Mouse (Mus musculus) hindbrain, embryonic 13.5 days (tissue): Measurements from ENCODE around the gene Gpr160. TPM values are rescaled to one million over a fixed set of nuclear protein-coding genes. Genes with fewer than 3 reads are reported as not detected.
"Not testable (repeated sequence)": the region's sequence is repeated elsewhere in the genome, so short reads cannot be mapped to it uniquely, and the experiment has no call there.

Source experiments
- ATAC-seq: fragments of 200-750 bp; cut with Nextera tagmentation; 2 replicates; pipeline ENCODE4 v1.8.0; 2017; ENCODE audit warnings: moderate TSS enrichment; ENCODE audit not compliant: low FRiP score
- H3K27ac ChIP-seq: fragments of 300-500 bp; sonication (generic); 2 replicates; pipeline ENCODE4 v1.5.1; 2015; ENCODE audit warnings: inconsistent platforms, mild to moderate bottlenecking, moderate library complexity
- H3K27me3 ChIP-seq: fragments of 300-500 bp; sonication (generic); 2 replicates; pipeline ENCODE4 v1.6.1; 2015; ENCODE audit warnings: mild to moderate bottlenecking, inconsistent platforms
- H3K36me3 ChIP-seq: fragments of 300-500 bp; sonication (generic); 2 replicates; pipeline ENCODE4 v1.6.1; 2015; ENCODE audit warnings: mild to moderate bottlenecking, inconsistent platforms
- H3K4me1 ChIP-seq: fragments of 300-500 bp; sonication (generic); replicated peaks from 2 replicates; pipeline ENCODE4 v1.6.1; 2015; ENCODE audit warnings: inconsistent platforms
- H3K4me2 ChIP-seq: fragments of 300-500 bp; sonication (generic); 2 replicates; pipeline ENCODE4 v1.6.1; 2015; ENCODE audit warnings: inconsistent platforms, mild to moderate bottlenecking, moderate library complexity
- H3K4me3 ChIP-seq: fragments of 300-500 bp; sonication (generic); 2 replicates; pipeline ENCODE4 v1.5.1; 2015; ENCODE audit warnings: mild to moderate bottlenecking, inconsistent platforms
- H3K9ac ChIP-seq: fragments of 300-500 bp; sonication (generic); 2 replicates; pipeline ENCODE4 v1.6.1; 2015; ENCODE audit warnings: mild to moderate bottlenecking, inconsistent platforms
- H3K9me3 ChIP-seq: fragments of 300-500 bp; sonication (generic); 2 replicates; pipeline ENCODE4 v1.6.1; 2016; ENCODE audit warnings: inconsistent platforms
- WGBS: fragments of 180-500 bp; shearing (Covaris S2); methylation state at CpG from one replicate; pipeline ENCODE4 v1.1.7; 2015; 5-methylcytosine and 5-hydroxymethylcytosine counted together
- polyA plus RNA-seq: library from polyadenylated mRNA; unstranded; fragments of >200 nt; fragmentation: Nextera tagmentation; extraction: Ambion mirVana; gene quantifications from 2 replicates; pipeline ENCODE4 v1.2.1, GENCODE M21; 2015

Gene Gpr160
- 1.1 and 1.8 TPM in 2 replicates for polyA plus RNA-seq

DNA sequence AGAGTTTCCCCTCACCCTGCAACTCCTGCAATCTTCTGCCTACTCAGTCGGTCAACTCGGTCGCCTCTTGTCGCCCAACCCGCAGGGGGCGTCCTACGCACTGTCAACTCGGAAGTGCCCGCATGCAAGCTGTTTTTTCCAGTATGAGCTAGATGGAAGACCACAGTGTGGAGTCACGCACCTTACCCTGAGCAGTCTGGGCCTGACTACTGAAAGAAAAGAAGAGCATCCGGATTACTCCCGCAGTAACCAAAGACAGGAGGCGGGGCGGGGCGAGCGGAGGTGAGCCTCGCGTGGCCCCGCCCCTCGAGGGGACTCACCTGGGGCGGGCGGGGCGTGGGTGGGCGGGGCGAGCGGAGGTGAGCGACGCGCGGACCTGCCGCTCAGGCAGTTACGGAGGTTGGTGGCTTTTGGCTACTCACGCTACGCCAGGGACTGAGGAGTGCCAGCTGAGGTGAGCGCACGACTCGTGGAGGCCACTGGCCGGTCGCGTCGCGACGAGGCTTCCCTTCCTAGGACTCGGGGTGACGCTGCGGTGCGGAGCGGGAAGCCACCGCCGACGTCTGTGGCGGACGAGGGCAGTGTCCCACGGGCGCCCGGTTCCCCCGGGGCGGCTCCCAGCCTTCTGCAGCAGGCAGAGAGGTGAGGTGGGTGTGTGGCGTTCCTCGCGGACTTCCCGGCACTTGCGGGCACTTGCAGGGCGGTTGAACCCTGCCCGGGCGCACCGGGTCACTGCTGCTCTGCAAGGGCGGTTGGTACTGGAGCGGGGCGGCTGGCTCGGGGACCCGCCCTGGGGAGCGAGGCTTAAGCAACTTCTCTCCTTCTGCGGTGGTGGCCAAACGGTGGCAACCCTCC, at the start of gene Gpr160:
Gpr160 (plus strand) TSS at position 347 of the 855 bp plus-strand sequence.
- peak; percentile 84 for ATAC-seq
- no peak within 1 kb of the TSS for H3K27ac ChIP-seq
- WGBS, result under 1% methylated on average over 72 of the region's 75 CpGs
- no peaks in the 10 kb centered on the region for H3K36me3 ChIP-seq
- H3K4me3 ChIP-seq, result peak within 1 kb of the TSS; percentile 58
- H3K4me1 ChIP-seq, result peaks cover 9% of the 10 kb centered on the region
- peaks cover 43% of the 10 kb centered on the region for H3K27me3 ChIP-seq
- no peaks in the 10 kb centered on the region for H3K9me3 ChIP-seq
- peak within 1 kb of the TSS; percentile 69 for H3K9ac ChIP-seq
- H3K4me2 ChIP-seq, result peak within 1 kb of the TSS; percentile 97

- no peaks in the 10 kb centered on the region for H3K27me3 ChIP-seq
- no peak overlapping the region for H3K4me2 ChIP-seq
- H3K27ac ChIP-seq, result no peak overlapping the region
- peaks cover 52% of the 10 kb centered on the region for H3K36me3 ChIP-seq
- no peaks in the 10 kb centered on the region for H3K4me1 ChIP-seq
- no peak for ATAC-seq
- WGBS, result 83% methylated on average over 3 of the region's 3 CpGs
- H3K9me3 ChIP-seq, result no peaks in the 10 kb centered on the region
- no peak overlapping the region for H3K4me3 ChIP-seq
- no peak overlapping the region for H3K9ac ChIP-seq
Measured at GRCm38 (mm10) chr3:30812881-30813280, 42.9 kb upstream of the Gpr160 start.

DNA sequence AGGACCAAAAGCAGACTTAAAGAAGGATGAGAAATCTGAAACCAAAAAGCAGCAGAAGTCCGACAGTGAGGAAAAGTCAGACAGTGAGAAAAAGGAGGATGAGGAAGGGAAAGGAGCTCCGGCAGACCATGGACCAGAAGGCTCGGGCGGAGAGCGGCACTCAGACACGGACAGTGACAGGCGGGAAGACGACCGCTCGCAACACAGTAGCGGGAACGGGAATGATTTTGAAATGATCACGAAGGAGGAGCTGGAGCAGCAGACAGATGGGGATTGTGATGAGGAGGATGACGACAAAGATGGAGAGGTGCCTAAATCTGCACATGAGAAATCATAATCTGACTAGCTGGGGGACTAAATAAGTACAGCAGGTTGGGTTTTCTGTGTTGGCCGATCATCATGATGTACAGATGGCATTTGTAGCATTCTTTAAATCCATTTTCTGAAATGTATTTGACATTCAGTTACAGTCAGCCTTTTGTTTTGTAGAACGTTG, 37.1 kb upstream of the Gpr160 start:
- Histone ChIP-seq H3K27me3 (no peaks in the 10 kb centered on the region), H3K27ac (no peak overlapping the region), H3K9me3 (no peaks in the 10 kb centered on the region), H3K36me3 (peaks cover 63% of the 10 kb centered on the region), H3K9ac (no peak overlapping the region), H3K4me1 (no peaks in the 10 kb centered on the region), H3K4me3 (no peak overlapping the region), H3K4me2 (no peak overlapping the region)
- WGBS, result 98% methylated on average over 16 of the region's 16 CpGs
- no peak for ATAC-seq

DNA sequence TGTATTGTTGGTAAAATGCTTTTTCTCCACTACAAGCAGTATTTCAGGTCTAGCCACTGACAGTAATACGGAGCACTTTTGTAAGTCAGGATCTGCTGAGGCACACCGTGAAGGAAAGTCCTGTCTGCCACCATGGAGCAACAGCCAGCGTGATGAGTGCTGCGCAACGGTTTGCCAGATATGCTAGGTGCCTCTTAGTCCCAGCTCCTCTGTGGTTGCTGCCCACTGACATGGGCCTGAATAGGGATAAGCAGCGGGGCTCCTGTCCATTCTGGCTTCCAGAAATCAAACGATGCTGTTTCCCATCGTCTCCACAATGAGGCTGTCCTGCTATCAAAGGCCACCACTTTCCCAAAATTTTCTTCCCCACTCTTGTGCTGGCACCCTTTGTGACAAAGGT, 33.6 kb upstream of the Gpr160 start:
- Histone ChIP-seq H3K9me3 (no peaks in the 10 kb centered on the region), H3K4me1 (no peaks in the 10 kb centered on the region), H3K27ac (no peak overlapping the region), H3K4me3 (no peak overlapping the region), H3K27me3 (no peaks in the 10 kb centered on the region), H3K9ac (no peak overlapping the region), H3K36me3 (peaks cover 43% of the 10 kb centered on the region), H3K4me2 (no peak overlapping the region)
- WGBS, result 93% methylated on average over 8 of the region's 8 CpGs
- ATAC-seq, result no peak

GRCm38 (mm10) chr3:30826069-30826468, 29.7 kb upstream of the Gpr160 start:
- Histone ChIP-seq H3K36me3 (peaks cover 9% of the 10 kb centered on the region), H3K9me3 (no peaks in the 10 kb centered on the region), H3K4me3 (no peak overlapping the region), H3K27ac (no peak overlapping the region), H3K9ac (no peak overlapping the region), H3K4me1 (no peaks in the 10 kb centered on the region), H3K4me2 (no peak overlapping the region), H3K27me3 (no peaks in the 10 kb centered on the region)
- 96% methylated on average over 5 of the region's 5 CpGs for WGBS
- no peak for ATAC-seq

- Histone ChIP-seq H3K9me3 (no peaks in the 10 kb centered on the region), H3K4me3 (no peak overlapping the region), H3K4me1 (no peaks in the 10 kb centered on the region), H3K36me3 (no peaks in the 10 kb centered on the region), H3K27me3 (no peaks in the 10 kb centered on the region), H3K4me2 (no peak overlapping the region), H3K27ac (no peak overlapping the region), H3K9ac (no peak overlapping the region)
- no peak for ATAC-seq
- 80% methylated on average over 15 of the region's 15 CpGs for WGBS
Measured at GRCm38 (mm10) chr3:30831848-30832606, 23.7 kb upstream of the Gpr160 start.

- WGBS, result 91% methylated on average over 3 of the region's 3 CpGs
- no peak overlapping the region for H3K9ac ChIP-seq
- no peaks in the 10 kb centered on the region for H3K27me3 ChIP-seq
- ATAC-seq, result no peak
- no peak overlapping the region for H3K4me2 ChIP-seq
- no peaks in the 10 kb centered on the region for H3K9me3 ChIP-seq
- no peaks in the 10 kb centered on the region for H3K4me1 ChIP-seq
- H3K36me3 ChIP-seq, result no peaks in the 10 kb centered on the region
- H3K27ac ChIP-seq, result no peak overlapping the region
- no peak overlapping the region for H3K4me3 ChIP-seq
Measured at GRCm38 (mm10) chr3:30833254-30833653, 22.5 kb upstream of the Gpr160 start.

DNA sequence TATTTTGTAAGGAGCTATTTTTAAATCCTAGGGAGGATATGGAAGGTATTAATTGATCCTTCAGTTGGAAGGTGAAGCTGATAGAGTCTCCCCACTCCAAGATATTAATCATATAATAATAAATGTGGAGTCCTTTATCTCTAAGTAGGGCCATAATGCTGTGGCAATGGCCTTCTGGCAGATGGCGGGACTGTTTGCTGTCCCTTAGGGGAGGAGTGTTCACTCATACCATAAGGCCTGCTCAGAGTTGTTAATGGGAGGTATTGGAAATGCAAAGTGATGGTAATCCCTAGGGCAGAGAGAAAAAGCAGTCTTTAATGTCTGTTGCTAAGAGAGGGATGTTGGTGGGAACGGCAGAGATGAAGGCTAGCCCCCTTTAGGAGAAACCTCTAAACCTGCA, 10.0 kb upstream of the Gpr160 start:
- Histone ChIP-seq H3K4me3 (no peak overlapping the region), H3K9me3 (no peaks in the 10 kb centered on the region), H3K4me2 (no peak overlapping the region), H3K27ac (no peak overlapping the region), H3K36me3 (no peaks in the 10 kb centered on the region), H3K9ac (no peak overlapping the region), H3K27me3 (no peaks in the 10 kb centered on the region), H3K4me1 (no peaks in the 10 kb centered on the region)
- no peak for ATAC-seq
- WGBS, result 48% methylated on average over 2 of the region's 2 CpGs

- WGBS, result 92% methylated on average over 1 of the region's 1 CpGs
- no peaks in the 10 kb centered on the region for H3K9me3 ChIP-seq
- no peaks in the 10 kb centered on the region for H3K36me3 ChIP-seq
- H3K4me1 ChIP-seq, result no peaks in the 10 kb centered on the region
- no peak overlapping the region for H3K4me2 ChIP-seq
- no peak for ATAC-seq
- no peak overlapping the region for H3K27ac ChIP-seq
- H3K4me3 ChIP-seq, result no peak overlapping the region
- no peak overlapping the region for H3K9ac ChIP-seq
- no peaks in the 10 kb centered on the region for H3K27me3 ChIP-seq
Measured at GRCm38 (mm10) chr3:30847413-30847812, 8.3 kb upstream of the Gpr160 start.

GRCm38 (mm10) chr3:30851422-30851821, 4.3 kb upstream of the Gpr160 start:
- peaks cover 9% of the 10 kb centered on the region for H3K4me1 ChIP-seq
- WGBS, result 75% methylated on average over 4 of the region's 6 CpGs

GRCm38 (mm10) chr3:30853596-30853995, 2.2 kb upstream of the Gpr160 start:
- peaks cover 43% of the 10 kb centered on the region for H3K27me3 ChIP-seq
- ATAC-seq, result no peak
- no peaks in the 10 kb centered on the region for H3K36me3 ChIP-seq
- H3K9ac ChIP-seq, result no peak overlapping the region
- H3K9me3 ChIP-seq, result no peaks in the 10 kb centered on the region
- 91% methylated on average over 5 of the region's 5 CpGs for WGBS
- H3K4me2 ChIP-seq, result no peak overlapping the region
- no peak overlapping the region for H3K4me3 ChIP-seq
- H3K4me1 ChIP-seq, result peaks cover 9% of the 10 kb centered on the region
- no peak overlapping the region for H3K27ac ChIP-seq

More at GRCm38 (mm10) chr3:30851422-30851821, 4.3 kb upstream of the Gpr160 start:
- H3K9ac ChIP-seq, result no peak overlapping the region
- H3K9me3 ChIP-seq, result no peaks in the 10 kb centered on the region
- no peak for ATAC-seq
- peaks cover 30% of the 10 kb centered on the region for H3K27me3 ChIP-seq
- H3K4me2 ChIP-seq, result no peak overlapping the region
- no peak overlapping the region for H3K4me3 ChIP-seq
- H3K27ac ChIP-seq, result no peak overlapping the region
- no peaks in the 10 kb centered on the region for H3K36me3 ChIP-seq

DNA sequence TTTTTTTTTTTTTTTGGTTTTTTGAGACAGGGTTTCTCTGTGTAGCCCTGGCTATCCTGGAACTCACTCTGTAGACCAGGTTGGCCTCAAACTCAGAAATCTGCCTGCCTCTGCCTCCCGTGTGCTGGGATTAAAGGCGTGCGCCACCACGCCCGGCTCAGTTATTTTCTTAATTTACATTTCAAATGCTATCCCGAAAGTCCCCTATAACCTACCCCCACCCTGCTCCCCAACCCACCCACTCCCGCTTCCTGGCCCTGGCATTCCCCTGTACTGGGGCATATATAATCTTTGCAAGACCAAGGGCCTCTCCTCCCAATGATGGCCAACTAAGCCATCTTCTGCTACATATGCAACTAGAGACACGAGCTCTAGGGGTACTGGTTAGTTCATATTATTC, 3.8 kb downstream of the Gpr160 start:
- not testable (repeated sequence) for ATAC-seq, H3K4me1 ChIP-seq
- WGBS, result 93% methylated on average over 8 of the region's 8 CpGs

More for the DNA sequence above, 3.8 kb downstream of the Gpr160 start:
- not testable (repeated sequence) for H3K4me2 ChIP-seq, H3K4me3 ChIP-seq, H3K36me3 ChIP-seq, H3K9ac ChIP-seq, H3K27ac ChIP-seq, H3K9me3 ChIP-seq
- H3K27me3 ChIP-seq, result peaks cover 31% of the 10 kb centered on the region
